Mouse (Mus musculus) intestine, embryonic 14.5 days (tissue): ENCODE measurements around the gene Crip2. TPM values are rescaled to one million over a fixed set of nuclear protein-coding genes. Genes with fewer than 3 reads are reported as not detected.

Source experiments
- ATAC-seq: fragments of 200-750 bp; cut with Nextera tagmentation; replicated peaks from 2 replicates; pipeline ENCODE4 v1.8.0; 2017; ENCODE audit warnings: low read depth, moderate number of reproducible peaks, moderate TSS enrichment, moderate library complexity; ENCODE audit not compliant: low FRiP score, low TSS enrichment
- DNase-seq: peaks from one replicate; pipeline ENCODE4 v3.0.0-alpha.2; 2018; ENCODE audit warnings: low spot score
- H3K27ac ChIP-seq: fragments of 300-500 bp; sonication (generic); 2 replicates; pipeline ENCODE4 v1.5.1; 2014; ENCODE audit warnings: low read depth, mild to moderate bottlenecking, control low read depth
- H3K27me3 ChIP-seq: fragments of 300-500 bp; sonication (generic); replicated peaks from 2 replicates; pipeline ENCODE4 v1.6.1; 2014; ENCODE audit warnings: low read length, control low read depth; ENCODE audit not compliant: control insufficient read depth, insufficient read depth
- H3K36me3 ChIP-seq: fragments of 300-500 bp; sonication (generic); 2 replicates; pipeline ENCODE4 v1.6.1; 2014; ENCODE audit warnings: low read length, control low read depth; ENCODE audit not compliant: control insufficient read depth, insufficient read depth
- H3K4me1 ChIP-seq: fragments of 300-500 bp; sonication (generic); replicated peaks from 2 replicates; pipeline ENCODE4 v1.6.1; 2014; ENCODE audit warnings: low read length, control low read depth, mixed read lengths; ENCODE audit not compliant: control insufficient read depth, insufficient read depth
- H3K4me2 ChIP-seq: fragments of 300-500 bp; sonication (generic); 2 replicates; pipeline ENCODE4 v1.6.1; 2014; ENCODE audit warnings: low read length
- H3K4me3 ChIP-seq: fragments of 300-500 bp; sonication (generic); 2 replicates; pipeline ENCODE4 v1.5.1; 2014; ENCODE audit warnings: low read depth, low read length, control low read depth, mixed read lengths
- H3K9ac ChIP-seq: fragments of 300-500 bp; sonication (generic); 2 replicates; pipeline ENCODE4 v1.6.1; 2014; ENCODE audit warnings: mild to moderate bottlenecking, low read length
- H3K9me3 ChIP-seq: fragments of 300-500 bp; sonication (generic); 2 replicates; pipeline ENCODE4 v1.6.1; 2016; ENCODE audit warnings: low read length, control low read depth; ENCODE audit not compliant: control insufficient read depth
- WGBS: fragments of 180-500 bp; shearing (Covaris S2); extraction: QIAGEN DNeasy Blood & Tissue Kit; methylation state at CpG from one replicate; pipeline ENCODE4 v1.1.7; 2014; 5-methylcytosine and 5-hydroxymethylcytosine counted together
- polyA plus RNA-seq: library from polyadenylated mRNA; unstranded; fragments of >200 nt; fragmentation: Nextera tagmentation; extraction: Ambion mirVana; gene quantifications from 2 replicates; pipeline ENCODE4 v1.2.1, GENCODE M21; 2014

Gene Crip2
- polyA plus RNA-seq, 1 experiment from 2014 or later: 124 TPM

GRCm38 (mm10) chr12:113119516-113120410 is 20.3 kb upstream of the Crip2 start:
- Histone ChIP-seq H3K4me2 (no peak overlapping the region), H3K9me3 (no peaks in the 10 kb centered on the region), H3K4me1 (no peaks in the 10 kb centered on the region), H3K4me3 (no peak overlapping the region), H3K27me3 (no peaks in the 10 kb centered on the region), H3K36me3 (peaks cover 90% of the 10 kb centered on the region), H3K9ac (no peak overlapping the region), H3K27ac (no peak overlapping the region)
- ATAC-seq: peak; percentile 34; the same call in 1 of the 2 replicates
- 84% methylated on average over 20 of the region's 20 CpGs for WGBS
- peak; percentile 91 for DNase-seq

GRCm38 (mm10) chr12:113124726-113125125 is 15.3 kb upstream of the Crip2 start:
- no peak overlapping the region for H3K27ac ChIP-seq
- H3K36me3 ChIP-seq: peaks cover 100% of the 10 kb centered on the region
- H3K4me3 ChIP-seq: no peak overlapping the region
- WGBS: 85% methylated on average over 6 of the region's 6 CpGs
- ATAC-seq: no peak
- H3K27me3 ChIP-seq: no peaks in the 10 kb centered on the region
- H3K9ac ChIP-seq: no peak overlapping the region
- H3K9me3 ChIP-seq: no peaks in the 10 kb centered on the region
- no peak overlapping the region for H3K4me2 ChIP-seq
- no peak for DNase-seq
- H3K4me1 ChIP-seq: no peaks in the 10 kb centered on the region

GRCm38 (mm10) chr12:113130732-113131131 is 9.3 kb upstream of the Crip2 start:
- no peak overlapping the region for H3K4me2 ChIP-seq
- ATAC-seq (no peak), DNase-seq (no peak)
- H3K4me1 ChIP-seq: 0 out of 2 replicates have a peak, but pooled peaks cover 7% of the 10 kb centered on the region
- WGBS: 94% methylated on average over 8 of the region's 8 CpGs
- no peak overlapping the region for H3K4me3 ChIP-seq
- peaks cover 100% of the 10 kb centered on the region for H3K36me3 ChIP-seq
- H3K27ac ChIP-seq: no peak overlapping the region
- H3K9ac ChIP-seq: no peak overlapping the region
- no peaks in the 10 kb centered on the region for H3K9me3 ChIP-seq
- no peaks in the 10 kb centered on the region for H3K27me3 ChIP-seq

- no peak overlapping the region for H3K4me2 ChIP-seq
- no peak overlapping the region for H3K27ac ChIP-seq
- no peaks in the 10 kb centered on the region for H3K27me3 ChIP-seq
- no peak overlapping the region for H3K4me3 ChIP-seq
- 0 out of 2 replicates have a peak, but pooled peaks cover 7% of the 10 kb centered on the region for H3K4me1 ChIP-seq
- ATAC-seq (no peak), DNase-seq (no peak)
- H3K9ac ChIP-seq: no peak overlapping the region
- WGBS: 96% methylated on average over 14 of the region's 14 CpGs
- peaks cover 100% of the 10 kb centered on the region for H3K36me3 ChIP-seq
- H3K9me3 ChIP-seq: no peaks in the 10 kb centered on the region
Measured at GRCm38 (mm10) chr12:113131601-113132000, 8.4 kb upstream of the Crip2 start.

GRCm38 (mm10) chr12:113132567-113132966 is 7.5 kb upstream of the Crip2 start:
- H3K4me2 ChIP-seq: no peak overlapping the region
- H3K27ac ChIP-seq: no peak overlapping the region
- no peak overlapping the region for H3K9ac ChIP-seq
- H3K4me3 ChIP-seq: no peak overlapping the region
- ATAC-seq (peak; percentile 57), DNase-seq (no peak)
- 24% methylated on average over 2 of the region's 2 CpGs for WGBS
- H3K9me3 ChIP-seq: no peaks in the 10 kb centered on the region
- 0 out of 2 replicates have a peak, but pooled peaks cover 7% of the 10 kb centered on the region for H3K4me1 ChIP-seq
- no peaks in the 10 kb centered on the region for H3K27me3 ChIP-seq
- peaks cover 100% of the 10 kb centered on the region for H3K36me3 ChIP-seq

- Histone ChIP-seq H3K27ac (no peak overlapping the region), H3K4me3 (no peak overlapping the region), H3K36me3 (peaks cover 100% of the 10 kb centered on the region), H3K9me3 (no peaks in the 10 kb centered on the region), H3K27me3 (no peaks in the 10 kb centered on the region), H3K9ac (no peak overlapping the region), H3K4me1 (0 out of 2 replicates have a peak, but pooled peaks cover 7% of the 10 kb centered on the region), H3K4me2 (no peak overlapping the region)
- DNase-seq: no peak
- WGBS: 87% methylated on average over 9 of the region's 9 CpGs
- no peak for ATAC-seq
Measured at GRCm38 (mm10) chr12:113133260-113133659, 6.8 kb upstream of the Crip2 start.

- DNase-seq (no peak), ATAC-seq (no peak)
- Histone ChIP-seq H3K27me3 (no peaks in the 10 kb centered on the region), H3K36me3 (peaks cover 96% of the 10 kb centered on the region), H3K4me2 (no peak overlapping the region), H3K4me1 (peaks cover 7% of the 10 kb centered on the region; the same call in 1 of the 2 replicates), H3K4me3 (no peak overlapping the region), H3K9ac (no peak overlapping the region), H3K27ac (no peak overlapping the region), H3K9me3 (no peaks in the 10 kb centered on the region)
- WGBS: 68% methylated on average over 5 of the region's 5 CpGs
Measured at GRCm38 (mm10) chr12:113133861-113134403, 6.1 kb upstream of the Crip2 start.

GRCm38 (mm10) chr12:113134502-113134901 is 5.5 kb upstream of the Crip2 start:
- Histone ChIP-seq H3K27me3 (no peaks in the 10 kb centered on the region), H3K9me3 (no peaks in the 10 kb centered on the region), H3K4me1 (peaks cover 11% of the 10 kb centered on the region), H3K9ac (no peak overlapping the region), H3K36me3 (peaks cover 91% of the 10 kb centered on the region), H3K27ac (no peak overlapping the region), H3K4me3 (no peak overlapping the region), H3K4me2 (no peak overlapping the region)
- WGBS: 91% methylated on average over 4 of the region's 4 CpGs
- no peak for ATAC-seq
- no peak for DNase-seq
